Mouse (Mus musculus): ENCODE measurements around the gene Gpr182. TPM values are rescaled to one million over a fixed set of nuclear protein-coding genes. Genes with fewer than 3 reads are reported as not detected.

Gene Gpr182
- total and polyA plus RNA-seq, 3 experiments = 0.13 TPM; not detected in 2

- Histone ChIP-seq H3K27ac (ENCODE audit: insufficient read depth, low read depth) (no peak overlapping the region), H3K9ac (ENCODE audit: insufficient read depth, low read depth) (0 out of 2 replicates have a peak overlapping the region, but pooled peaks have one; percentile 13), H3K4me2 (ENCODE audit: insufficient read depth, low read depth, poor library complexity, severe bottlenecking) (no peak overlapping the region), H3K4me1 (ENCODE audit: control insufficient read depth in 1 of 2, insufficient read depth in 2 of 2) (peaks cover 10 to 14% of the 10 kb centered on the region in 2 experiments), H3K36me3 (replicated peaks in 1 of 2; ENCODE audit: control insufficient read depth in 1 of 2, insufficient read depth in 1 of 2, low read length in 1 of 2) (no peaks in the 10 kb centered on the region), H3K79me2 (replicated peaks; ENCODE audit: control insufficient read depth, extremely low read depth, insufficient read depth, poor library complexity, severe bottlenecking) (no peaks in the 10 kb centered on the region), H3K4me3 (replicated peaks in 1 of 3; ENCODE audit: low read depth in 2 of 3, low read length in 2 of 3, poor library complexity in 1 of 3) (no peak overlapping the region), H3K9me3 (replicated peaks; ENCODE audit: low read length) (no peaks in the 10 kb centered on the region), H3K27me3 (replicated peaks) (peaks cover 38% of the 10 kb centered on the region)
- dilution Hi-C loops (cut with MboI; ENCODE audit: extremely low pct_ligation_motif_present, extremely low pct_unique_long_range_greater_than_20kb, low sequenced_read_pairs) = no loop called here
- DNase-seq (ENCODE audit: extremely low read depth) = peak; percentile 3
- in situ Hi-C loops (cut with MboI; ENCODE audit: low pct_ligation_motif_present, low pct_unique_long_range_greater_than_20kb, low sequenced_read_pairs) = loop anchor here (5.0 to 25.0 kb wide), 4 partner anchors 34 to 206 kb away; no protein-coding TSS in a partner anchor
- TF ChIP-seq GABPA (IDR thresholded peaks at IDR 0.05; ENCODE audit: insufficient replicate concordance, low read depth, low read length) = no peak
- peak; percentile 39; the same call in 1 of the 2 replicates for TF ChIP-seq ZNF384 (IDR thresholded peaks at IDR 0.05; ENCODE audit: low read depth, low read length)
- no peak for TF ChIP-seq MAFK (IDR thresholded peaks at IDR 0.05; ENCODE audit: insufficient replicate concordance, low read length)
- no peak for TF ChIP-seq ZMIZ1 (IDR thresholded peaks at IDR 0.05; ENCODE audit: low read depth, low read length)
- TF ChIP-seq KAT2A (IDR thresholded peaks at IDR 0.05; ENCODE audit: insufficient replicate concordance, low read length) = no peak
- no peak for TF ChIP-seq JUND (conservative IDR thresholded peaks at IDR 0.05; ENCODE audit: low read depth, low read length)
These were observed 20.1 kb downstream of the Gpr182 start for GRCm38 (mm10) chr10:127731397-127731796.

DNA sequence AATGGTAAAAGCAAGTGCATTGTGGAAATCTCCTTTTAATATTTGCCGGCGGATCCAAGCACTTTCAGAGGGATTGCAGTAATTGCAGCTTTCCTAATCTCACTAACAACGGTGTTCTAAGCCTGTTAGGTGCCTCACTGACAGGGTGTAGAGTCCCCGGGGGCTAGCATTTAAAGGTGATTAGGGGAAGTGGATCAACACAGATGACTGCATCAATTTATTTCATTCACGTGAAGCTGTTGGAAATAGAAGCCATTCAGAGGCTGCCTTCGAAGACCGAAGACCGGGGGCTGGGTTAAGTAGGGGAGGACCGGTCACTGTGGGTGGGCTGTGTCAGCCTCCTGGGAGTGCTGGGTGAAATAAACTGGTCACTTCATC lies 20.6 kb downstream of the Gpr182 start:
- in situ Hi-C loops (cut with MboI; ENCODE audit: low pct_ligation_motif_present, low pct_unique_long_range_greater_than_20kb, low sequenced_read_pairs) = loop anchor here (5.0 to 25.0 kb wide), 4 partner anchors 34 to 206 kb away; no protein-coding TSS in a partner anchor
- H3K4me2 ChIP-seq (ENCODE audit: insufficient read depth, low read depth, poor library complexity, severe bottlenecking) = no peak overlapping the region
- H3K9ac ChIP-seq (ENCODE audit: insufficient read depth, low read depth) = 0 out of 2 replicates have a peak overlapping the region, but pooled peaks have one; percentile 13
- H3K79me2 ChIP-seq (replicated peaks; ENCODE audit: control insufficient read depth, extremely low read depth, insufficient read depth, poor library complexity, severe bottlenecking) = no peaks in the 10 kb centered on the region
- H3K4me1 ChIP-seq (ENCODE audit: control insufficient read depth in 1 of 2, insufficient read depth in 2 of 2) = peaks cover 10 to 14% of the 10 kb centered on the region in 2 experiments
- H3K9me3 ChIP-seq (replicated peaks; ENCODE audit: low read length) = no peaks in the 10 kb centered on the region
- TF ChIP-seq EP300 (IDR thresholded peaks at IDR 0.05; ENCODE audit: low read length) = no peak
- no peak for TF ChIP-seq NRF1 (IDR thresholded peaks at IDR 0.05; ENCODE audit: low read depth, low read length)
- TF ChIP-seq NELFE (IDR thresholded peaks at IDR 0.05; ENCODE audit: low read depth, low read length) = no peak
- TF ChIP-seq POLR2A (IDR thresholded peaks at IDR 0.05; ENCODE audit: low read depth, low read length) = no peak
- no peak for TF ChIP-seq RCOR1 (conservative IDR thresholded peaks at IDR 0.05; ENCODE audit: low read depth, low read length)
- no peak for TF ChIP-seq ETS1 (conservative IDR thresholded peaks at IDR 0.05; ENCODE audit: low read depth, low read length)
- TF ChIP-seq MXI1 (IDR thresholded peaks at IDR 0.05; ENCODE audit: low read depth, low read length) = no peak
- TF ChIP-seq MYC (IDR thresholded peaks at IDR 0.05; ENCODE audit: low read depth, low read length) = no peak
- TF ChIP-seq CHD2 (IDR thresholded peaks at IDR 0.05; ENCODE audit: low read length) = no peak
- TF ChIP-seq ZMIZ1 (IDR thresholded peaks at IDR 0.05; ENCODE audit: low read depth, low read length) = no peak
- no peak for TF ChIP-seq TCF12 (IDR thresholded peaks at IDR 0.05; ENCODE audit: low read depth, low read length)
- TF ChIP-seq ZNF384 (IDR thresholded peaks at IDR 0.05; ENCODE audit: low read depth, low read length) = no peak
- no peak for TF ChIP-seq MEF2A (IDR thresholded peaks at IDR 0.05; ENCODE audit: borderline replicate concordance, low read depth, low read length)
- TF ChIP-seq MAFK (IDR thresholded peaks at IDR 0.05; ENCODE audit: insufficient replicate concordance, low read length) = no peak
- no peak for TF ChIP-seq ELF1 (IDR thresholded peaks at IDR 0.05; ENCODE audit: low read depth, low read length)
- no peak for TF ChIP-seq SIN3A (IDR thresholded peaks at IDR 0.05; ENCODE audit: low read length)
- TF ChIP-seq ZC3H11A (IDR thresholded peaks at IDR 0.05; ENCODE audit: low read depth, low read length) = no peak
- no peak for TF ChIP-seq MAX (IDR thresholded peaks at IDR 0.05; ENCODE audit: low read length)
- no peak for TF ChIP-seq PAX5 (IDR thresholded peaks at IDR 0.05; ENCODE audit: low read length)
- no peak for TF ChIP-seq POLR2AphosphoS2 (IDR thresholded peaks at IDR 0.05; ENCODE audit: low read depth, low read length)
- peaks cover 38% of the 10 kb centered on the region for H3K27me3 ChIP-seq (replicated peaks)
- no peak for DNase-seq (ENCODE audit: extremely low read depth)
- dilution Hi-C loops (cut with MboI; ENCODE audit: extremely low pct_ligation_motif_present, extremely low pct_unique_long_range_greater_than_20kb, low sequenced_read_pairs) = no loop called here
- no peaks in the 10 kb centered on the region for H3K36me3 ChIP-seq (replicated peaks in 1 of 2; ENCODE audit: control insufficient read depth in 1 of 2, insufficient read depth in 1 of 2, low read length in 1 of 2)
- no peak overlapping the region for H3K4me3 ChIP-seq (replicated peaks in 1 of 3; ENCODE audit: low read depth in 2 of 3, low read length in 2 of 3, poor library complexity in 1 of 3)
- no peak overlapping the region for H3K27ac ChIP-seq (ENCODE audit: insufficient read depth, low read depth)
